Mouse (Mus musculus) erythroblast, embryonic 14.5 days (primary cell): Measurements from ENCODE around the gene Sct.

Experiments used
- GATA1 ChIP-seq: IDR thresholded peaks from 2 replicates; pipeline ENCODE4 v1.6.1; 2012; ENCODE audit warnings: low read length, inconsistent platforms, mixed read lengths
- TAL1 ChIP-seq: IDR thresholded peaks from 3 replicates; pipeline ENCODE4 v1.6.1; 2012; ENCODE audit warnings: low read length, inconsistent platforms, mixed read lengths

DNA sequence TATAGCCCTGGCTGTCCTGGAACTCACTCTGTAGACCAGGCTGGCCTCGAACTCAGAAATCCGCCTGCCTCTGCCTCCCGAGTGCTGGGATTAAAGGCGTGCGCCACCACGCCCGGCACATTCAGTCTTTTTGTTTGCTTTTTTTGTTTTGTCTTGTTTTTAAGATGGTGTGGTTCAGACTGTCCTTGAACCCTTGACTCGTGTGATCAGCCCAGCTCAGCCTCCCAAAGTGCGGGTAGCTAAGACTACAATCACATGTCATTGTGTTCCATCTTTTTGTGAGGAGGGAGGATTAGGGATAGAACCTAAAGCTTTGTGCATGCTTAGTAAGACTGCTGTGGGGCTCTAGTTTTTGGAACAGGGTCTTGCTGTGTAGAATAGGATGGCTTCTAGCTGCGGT lies 47.4 kb downstream of the Sct start:
- TF ChIP-seq GATA1 (no peak), TAL1 (no peak)
